Mouse (Mus musculus): ENCODE measurements around the gene Lpcat2. TPM values are rescaled to one million over a fixed set of nuclear protein-coding genes. Genes with fewer than 3 reads are reported as not detected.

Gene Lpcat2
- total RNA-seq (2021): 10 to 100 TPM in 1 of 2 experiments, 1 to 10 TPM in 1; 8.3 to 11.1 TPM
- long read RNA-seq, experiment 1, transcript Lpcat2-201 (14 exons, 2,811 nt): major isoform, 21 of 22 reads
- long read RNA-seq, experiment 1, partial matches to known transcripts: 0 of 22 reads
- long read RNA-seq, experiment 1, other reads (novel, unspliced or antisense): 1 of 22 reads
- long read RNA-seq, experiment 2, transcript Lpcat2-201 (14 exons, 2,811 nt): major isoform, 16 of 18 reads
- long read RNA-seq, experiment 2, partial matches to known transcripts: 0 of 18 reads
- long read RNA-seq, experiment 2, other reads (novel, unspliced or antisense): 2 of 18 reads

- intact Hi-C loops (cut with DNase I): no loop called here
- DNase-seq (ENCODE audit: low spot score in 2 of 2): peak; percentile 73 to 81
These were observed at the start of gene Lpcat2 for GRCm38 (mm10) chr8:92855171-92855894. TSS of gene Lpcat2 (plus strand) at chr8:92855339.

GRCm38 (mm10) chr8:92812773-92813172 is 42.4 kb upstream of the Lpcat2 start:
- no peak for DNase-seq (ENCODE audit: low spot score in 2 of 2)
- intact Hi-C loops (cut with DNase I): no loop called here

GRCm38 (mm10) chr8:92815661-92816060 is 39.5 kb upstream of the Lpcat2 start:
- no peak for DNase-seq (ENCODE audit: low spot score in 2 of 2)
- intact Hi-C loops (cut with DNase I): no loop called here

GRCm38 (mm10) chr8:92817928-92818818 is 37.0 kb upstream of the Lpcat2 start:
- intact Hi-C loops (cut with DNase I): loop anchor here (1.0 kb wide), 2 partner anchors 64 to 179 kb away; no protein-coding TSS in a partner anchor
- DNase-seq (ENCODE audit: low spot score in 2 of 2): peak; percentile 94

GRCm38 (mm10) chr8:92821151-92821550 is 34.0 kb upstream of the Lpcat2 start:
- DNase-seq (ENCODE audit: low spot score in 2 of 2): no peak
- intact Hi-C loops (cut with DNase I): no loop called here

- intact Hi-C loops (cut with DNase I): no loop called here
- no peak for DNase-seq (ENCODE audit: low spot score in 2 of 2)
These were observed 32.8 kb upstream of the Lpcat2 start for GRCm38 (mm10) chr8:92822386-92822785.

GRCm38 (mm10) chr8:92825991-92826390 is 29.1 kb upstream of the Lpcat2 start:
- intact Hi-C loops (cut with DNase I): no loop called here
- DNase-seq (ENCODE audit: low spot score in 2 of 2): no peak

GRCm38 (mm10) chr8:92827243-92828034 is 27.7 kb upstream of the Lpcat2 start, which contains the start of gene Mmp2:
TSS of gene Mmp2 (plus strand) at chr8:92827291.
- intact Hi-C loops (cut with DNase I): no loop called here
- DNase-seq (ENCODE audit: low spot score in 2 of 2): no peak

GRCm38 (mm10) chr8:92828251-92828743 is 26.8 kb upstream of the Lpcat2 start:
- peak in 1 of 2 experiments; percentile 52 for DNase-seq (ENCODE audit: low spot score in 2 of 2)
- intact Hi-C loops (cut with DNase I): no loop called here

GRCm38 (mm10) chr8:92834065-92834731 is 20.9 kb upstream of the Lpcat2 start:
- intact Hi-C loops (cut with DNase I): no loop called here
- no peak for DNase-seq (ENCODE audit: low spot score in 2 of 2)

- intact Hi-C loops (cut with DNase I): no loop called here
- DNase-seq (ENCODE audit: low spot score in 2 of 2): no peak
These were observed 20.2 kb upstream of the Lpcat2 start for GRCm38 (mm10) chr8:92834786-92835500.

- DNase-seq (ENCODE audit: low spot score in 2 of 2): no peak
- intact Hi-C loops (cut with DNase I): no loop called here
These were observed 19.2 kb upstream of the Lpcat2 start for GRCm38 (mm10) chr8:92835901-92836300.

GRCm38 (mm10) chr8:92838616-92839015 is 16.5 kb upstream of the Lpcat2 start:
- intact Hi-C loops (cut with DNase I): no loop called here
- DNase-seq (ENCODE audit: low spot score in 2 of 2): no peak

- DNase-seq (ENCODE audit: low spot score in 2 of 2): no peak
- intact Hi-C loops (cut with DNase I): no loop called here
These were observed 16.0 kb upstream of the Lpcat2 start for GRCm38 (mm10) chr8:92839161-92839560.

- intact Hi-C loops (cut with DNase I): no loop called here
- no peak for DNase-seq (ENCODE audit: low spot score in 2 of 2)
These were observed 15.3 kb upstream of the Lpcat2 start for GRCm38 (mm10) chr8:92839876-92840275.

GRCm38 (mm10) chr8:92846684-92847083 is 8.5 kb upstream of the Lpcat2 start:
- peak; percentile 23 to 25 for DNase-seq (ENCODE audit: low spot score in 2 of 2)

GRCm38 (mm10) chr8:92847299-92847698 is 7.8 kb upstream of the Lpcat2 start:
- no peak for DNase-seq (ENCODE audit: low spot score in 2 of 2)
- intact Hi-C loops (cut with DNase I): no loop called here

More at GRCm38 (mm10) chr8:92846684-92847083, 8.5 kb upstream of the Lpcat2 start:
- intact Hi-C loops (cut with DNase I): no loop called here

- intact Hi-C loops (cut with DNase I): no loop called here
- no peak for DNase-seq (ENCODE audit: low spot score in 2 of 2)
These were observed 5.9 kb upstream of the Lpcat2 start for GRCm38 (mm10) chr8:92849261-92849660.

Data from left cerebral cortex, postnatal 14 days (tissue).